Mouse (Mus musculus): ENCODE measurements around the gene Gm20828. TPM values are rescaled to one million over a fixed set of nuclear protein-coding genes. Genes with fewer than 3 reads are reported as not detected.
"Not testable (repeated sequence)": the region's sequence is repeated elsewhere in the genome, so short reads cannot be mapped to it uniquely, and the experiment has no call there.

Gene Gm20828
- polyA plus RNA-seq (2016; fragmentation: Nextera tagmentation; extraction: Ambion mirVana) = not detected in 2 replicates

GRCm38 (mm10) chrY:11199274-11199673, at the start of gene Gm20828:
TSS of gene Gm20828 (minus strand) at chrY:11199374.
- not testable (repeated sequence) for H3K27me3 ChIP-seq (replicated peaks); H3K4me1 ChIP-seq (replicated peaks); H3K36me3 ChIP-seq; H3K9ac ChIP-seq; H3K9me3 ChIP-seq (replicated peaks); H3K4me3 ChIP-seq; H3K4me2 ChIP-seq; H3K27ac ChIP-seq (ENCODE audit: poor library complexity, severe bottlenecking); ATAC-seq (ENCODE audit: insufficient number of reproducible peaks, low FRiP score)
- no CpG with 5 or more reads among the region's 3 CpGs for WGBS
